Mouse (Mus musculus) brain, embryonic 14.5 days (tissue): ENCODE measurements at regions not wholly inside any gene's neighbourhood (a gene's known extent, or its start where the extent isn't known, plus 50 kb on each side); places are given as distances from the start of the nearest gene placed in this dataset.

Experiments used
- DNase-seq: peaks from one replicate; pipeline ENCODE4 v3.0.0-alpha.2; 2011; ENCODE audit warnings: low read depth
- CTCF ChIP-seq: fragments of 200-500 bp; IDR thresholded peaks from 2 replicates; pipeline ENCODE4 v1.5.1; 2012; ENCODE audit warnings: inconsistent platforms, mild to moderate bottlenecking, moderate library complexity, borderline replicate concordance; ENCODE audit not compliant: insufficient read depth, insufficient read length; ENCODE audit errors: extremely low read depth
- POLR2A ChIP-seq: fragments of 200-500 bp; IDR thresholded peaks from 2 replicates; pipeline ENCODE4 v1.6.1; 2012; ENCODE audit warnings: mild to moderate bottlenecking, inconsistent platforms, borderline replicate concordance; ENCODE audit not compliant: poor library complexity, insufficient read depth, insufficient read length, severe bottlenecking; ENCODE audit errors: extremely low read depth

- no peak for TF ChIP-seq POLR2A
- no peak for TF ChIP-seq CTCF
- DNase-seq: peak; percentile 12
Observed at GRCm38 (mm10) chr13:118483031-118483430, 96.0 kb upstream of the Mrps30 start.

DNA sequence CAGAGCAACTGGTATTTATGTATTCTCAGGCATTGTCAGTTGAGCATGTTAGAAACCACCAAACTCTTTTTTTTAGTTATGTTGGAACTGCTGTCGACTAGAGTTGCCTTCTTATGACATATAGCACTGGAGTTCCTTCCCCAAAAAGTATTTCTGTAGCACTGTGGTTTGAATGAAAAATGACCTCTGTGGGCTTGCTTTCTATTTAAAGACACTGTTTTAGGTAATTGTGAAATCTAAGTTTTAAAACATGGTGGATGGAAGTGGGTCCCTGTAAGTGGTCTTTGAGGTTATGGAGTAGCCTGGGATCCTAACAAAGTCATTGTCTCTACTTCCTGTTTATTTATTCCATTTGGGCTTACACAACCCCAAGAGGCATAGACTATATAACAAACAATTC is 93.2 kb upstream of the Mrps30 start:
- DNase-seq: no peak
- TF ChIP-seq POLR2A: no peak
- no peak for TF ChIP-seq CTCF

DNA sequence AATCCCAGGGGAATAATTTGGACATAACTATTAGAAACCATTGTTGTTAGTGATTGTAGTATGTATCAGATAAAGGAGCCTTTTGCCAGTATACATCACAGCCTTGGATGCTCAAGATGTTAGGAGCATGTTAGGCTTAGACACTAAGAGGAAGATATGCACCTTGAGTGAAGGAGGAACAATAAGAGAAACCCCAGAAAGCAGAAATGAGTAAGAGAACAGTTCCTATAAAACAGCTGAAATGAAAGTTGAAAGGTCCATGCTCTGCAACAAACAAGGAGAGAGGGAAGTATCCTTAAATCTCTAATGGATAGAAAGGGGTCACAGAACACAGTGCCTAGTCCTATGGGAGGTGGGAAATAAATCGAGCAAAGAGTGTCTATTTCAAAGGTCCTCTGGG is 91.4 kb upstream of the Mrps30 start:
- TF ChIP-seq POLR2A (no peak), CTCF (no peak)

DNA sequence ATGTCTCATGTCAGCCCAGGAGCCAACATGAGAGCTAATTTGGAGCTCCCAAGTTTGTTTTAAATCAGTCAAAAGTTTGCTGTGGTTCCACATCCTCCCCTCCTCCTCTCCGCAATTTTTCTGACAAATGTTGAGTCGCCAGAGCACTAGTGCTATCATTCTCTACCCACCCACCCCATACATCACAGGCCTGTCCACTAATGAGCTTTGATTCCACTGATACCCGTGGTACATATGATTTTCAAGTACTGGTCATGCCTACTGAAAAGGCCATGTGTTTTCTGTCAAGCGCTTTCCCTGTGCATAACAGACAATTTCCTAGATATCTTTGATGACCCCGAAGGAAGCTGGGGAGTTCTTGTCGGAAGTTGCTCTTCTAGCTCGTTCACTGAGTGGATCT is 85.5 kb upstream of the Mrps30 start:
- TF ChIP-seq POLR2A (no peak), CTCF (no peak)
- DNase-seq: no peak

More for the DNA sequence above, 91.4 kb upstream of the Mrps30 start:
- DNase-seq: no peak

GRCm38 (mm10) chr13:118459672-118460384 is 72.8 kb upstream of the Mrps30 start:
- TF ChIP-seq POLR2A (no peak), CTCF (no peak)
- peak; percentile 11 for DNase-seq

DNA sequence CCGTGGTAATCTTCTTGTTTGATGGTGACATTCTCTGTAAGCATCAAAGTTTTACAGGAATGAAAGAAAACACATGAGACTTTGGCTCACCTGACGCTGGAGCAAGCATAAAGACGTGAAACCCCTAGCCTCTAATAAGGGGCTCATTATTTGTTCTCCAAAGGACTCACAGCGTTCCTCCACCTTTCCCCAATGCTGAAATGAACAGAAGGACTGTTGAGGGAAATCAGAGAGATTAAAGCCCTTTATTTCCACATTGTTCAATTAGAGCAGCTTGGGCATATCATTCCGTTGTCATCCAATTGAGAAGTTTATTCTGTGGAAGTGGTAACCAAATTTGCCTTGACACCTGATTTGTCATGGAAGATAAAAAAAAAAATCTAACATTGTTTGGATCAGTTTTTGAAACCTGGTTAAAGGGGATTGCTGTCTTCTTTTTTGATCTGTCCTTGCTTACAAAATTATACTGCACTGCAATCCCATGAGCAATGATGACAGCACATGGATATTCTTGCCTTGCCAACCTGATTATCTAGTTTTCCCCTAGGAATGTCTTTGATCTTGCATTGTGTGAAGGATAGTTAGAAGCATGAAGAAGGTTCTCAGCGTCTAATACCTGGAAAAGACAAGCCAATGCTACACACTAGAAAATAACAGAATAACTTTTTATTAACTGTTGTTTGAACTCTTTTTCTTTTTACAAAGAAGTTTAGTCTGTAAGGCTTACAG is 62.1 kb upstream of the Mrps30 start:
- DNase-seq: peak; percentile 28
- no peak for TF ChIP-seq POLR2A
- no peak for TF ChIP-seq CTCF

DNA sequence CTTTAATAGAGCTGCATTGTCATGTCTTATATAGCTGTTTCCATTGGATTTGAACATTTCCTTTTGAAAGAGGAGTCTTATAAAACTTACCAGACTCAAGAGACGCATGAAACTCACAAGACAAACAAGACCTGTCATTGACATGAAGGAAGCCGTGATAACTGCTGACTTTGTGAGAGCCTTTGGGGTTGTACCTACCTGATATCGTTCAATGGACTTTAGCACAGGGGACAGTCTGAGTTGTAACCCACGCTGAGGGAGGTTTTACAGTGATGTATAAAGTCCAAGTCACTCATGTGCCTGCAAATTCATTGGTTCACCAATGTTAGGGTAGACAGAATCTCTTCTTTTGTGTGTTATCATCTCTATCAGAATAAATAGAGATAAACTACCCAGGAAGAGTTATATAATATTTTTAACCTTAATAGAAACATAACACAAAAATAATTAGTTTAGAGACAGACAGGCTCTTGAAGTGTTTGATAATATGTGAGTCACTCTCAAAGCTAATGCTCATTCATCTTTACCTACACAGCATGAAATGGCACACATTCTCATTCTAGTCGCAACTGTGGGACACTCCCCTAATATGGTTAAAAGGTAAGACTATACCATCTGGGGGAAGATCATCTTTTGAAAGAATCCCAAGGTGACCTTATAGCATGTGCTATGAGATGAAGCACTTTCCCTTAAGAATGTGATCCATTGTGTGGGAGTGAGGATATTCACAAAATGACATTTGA is 54.4 kb upstream of the Mrps30 start:
- TF ChIP-seq POLR2A (no peak), CTCF (no peak)
- DNase-seq: no peak
